Mouse (Mus musculus): ENCODE measurements around the gene Uggt1. TPM values are rescaled to one million over a fixed set of nuclear protein-coding genes. Genes with fewer than 3 reads are reported as not detected.

Gene Uggt1
- polyA plus RNA-seq, 1 experiment from 2014 or later, result 80.7 TPM

DNA sequence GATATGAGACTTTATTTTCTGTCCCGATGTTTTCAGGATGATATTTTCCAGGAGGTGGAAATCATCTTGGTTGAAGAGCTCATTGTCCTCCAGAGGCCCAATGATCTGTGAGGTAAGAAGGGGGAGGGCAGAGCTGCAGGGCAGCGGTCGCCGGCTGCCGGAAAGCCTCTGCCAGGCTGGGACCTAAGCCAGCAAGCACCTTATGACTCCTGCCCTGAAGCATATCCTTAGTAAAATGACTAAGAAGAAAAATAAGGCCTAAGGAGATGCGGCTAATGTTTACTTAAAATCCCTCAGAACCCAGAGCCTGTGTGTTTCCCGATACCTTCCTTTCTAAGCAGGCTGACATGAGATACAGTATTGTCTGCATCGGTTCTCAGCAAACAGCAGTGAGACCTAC lies 71.1 kb downstream of the Uggt1 start:
- no peak overlapping the region for H3K4me2 ChIP-seq
- H3K36me3 ChIP-seq (ENCODE audit: control insufficient read depth, insufficient read depth, low read length), result peaks cover 13% of the 10 kb centered on the region; the same call in 1 of the 2 replicates
- no peak overlapping the region for H3K9ac ChIP-seq (ENCODE audit: low read length)
- H3K9me3 ChIP-seq (ENCODE audit: control insufficient read depth, low read length), result no peaks in the 10 kb centered on the region
- no peak for ATAC-seq (ENCODE audit: low FRiP score)
- H3K27me3 ChIP-seq (ENCODE audit: control insufficient read depth, insufficient read depth, low read length), result no peaks in the 10 kb centered on the region
- H3K27ac ChIP-seq (ENCODE audit: low read depth, low read length), result no peak overlapping the region
- WGBS, result 95% methylated on average over 8 of the region's 8 CpGs
- no peak for DNase-seq (ENCODE audit: low spot score, missing footprints)
- no peaks in the 10 kb centered on the region for H3K4me1 ChIP-seq (ENCODE audit: control insufficient read depth, insufficient read depth, low read length)
- H3K4me3 ChIP-seq (ENCODE audit: low read depth, low read length), result no peak overlapping the region

- no peak overlapping the region for H3K9ac ChIP-seq (ENCODE audit: low read length)
- no peaks in the 10 kb centered on the region for H3K9me3 ChIP-seq (ENCODE audit: control insufficient read depth, low read length)
- H3K4me2 ChIP-seq, result no peak overlapping the region
- no peak overlapping the region for H3K4me3 ChIP-seq (ENCODE audit: low read depth, low read length)
- 95% methylated on average over 6 of the region's 6 CpGs for WGBS
- DNase-seq (ENCODE audit: low spot score, missing footprints) (no peak), ATAC-seq (ENCODE audit: low FRiP score) (no peak)
- no peaks in the 10 kb centered on the region for H3K27me3 ChIP-seq (ENCODE audit: control insufficient read depth, insufficient read depth, low read length)
- H3K27ac ChIP-seq (ENCODE audit: low read depth, low read length), result no peak overlapping the region
- H3K36me3 ChIP-seq (ENCODE audit: control insufficient read depth, insufficient read depth, low read length), result peaks cover 10% of the 10 kb centered on the region; the same call in 1 of the 2 replicates
- no peaks in the 10 kb centered on the region for H3K4me1 ChIP-seq (ENCODE audit: control insufficient read depth, insufficient read depth, low read length)
Observed at GRCm38 (mm10) chr1:36172941-36173340, 71.6 kb downstream of the Uggt1 start.

- H3K4me1 ChIP-seq (ENCODE audit: control insufficient read depth, insufficient read depth, low read length), result no peaks in the 10 kb centered on the region
- H3K9ac ChIP-seq (ENCODE audit: low read length), result no peak overlapping the region
- ATAC-seq (ENCODE audit: low FRiP score) (no peak), DNase-seq (ENCODE audit: low spot score, missing footprints) (no peak)
- WGBS, result 84% methylated on average over 8 of the region's 8 CpGs
- no peak overlapping the region for H3K4me3 ChIP-seq (ENCODE audit: low read depth, low read length)
- no peaks in the 10 kb centered on the region for H3K27me3 ChIP-seq (ENCODE audit: control insufficient read depth, insufficient read depth, low read length)
- no peak overlapping the region for H3K27ac ChIP-seq (ENCODE audit: low read depth, low read length)
- no peak overlapping the region for H3K4me2 ChIP-seq
- H3K36me3 ChIP-seq (ENCODE audit: control insufficient read depth, insufficient read depth, low read length), result peaks cover 13% of the 10 kb centered on the region; the same call in 1 of the 2 replicates
- no peaks in the 10 kb centered on the region for H3K9me3 ChIP-seq (ENCODE audit: control insufficient read depth, low read length)
Observed at GRCm38 (mm10) chr1:36162687-36163086, 81.8 kb downstream of the Uggt1 start.

DNA sequence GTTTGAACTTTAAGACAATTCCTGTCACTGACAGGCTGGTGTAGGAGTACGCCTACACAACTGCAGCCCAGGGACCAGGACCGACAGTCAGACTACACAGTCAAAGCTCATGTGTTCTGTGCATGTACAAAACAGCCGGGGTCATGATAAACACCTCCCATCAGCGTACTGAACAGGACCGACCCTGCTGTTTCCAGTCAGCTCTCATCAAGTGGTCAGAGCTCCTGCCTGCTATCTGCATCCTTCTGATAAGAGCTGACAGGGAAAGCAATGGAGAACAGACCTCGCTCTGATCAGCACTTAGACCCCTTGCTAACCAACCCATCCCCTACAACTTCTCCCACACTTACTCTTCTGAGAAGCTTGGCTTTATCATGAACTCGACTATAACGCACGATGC lies 83.3 kb downstream of the Uggt1 start:
- H3K4me2 ChIP-seq, result no peak overlapping the region
- 95% methylated on average over 9 of the region's 9 CpGs for WGBS
- H3K4me3 ChIP-seq (ENCODE audit: low read depth, low read length), result no peak overlapping the region
- H3K36me3 ChIP-seq (ENCODE audit: control insufficient read depth, insufficient read depth, low read length), result peaks cover 13% of the 10 kb centered on the region; the same call in 1 of the 2 replicates
- ATAC-seq (ENCODE audit: low FRiP score) (no peak), DNase-seq (ENCODE audit: low spot score, missing footprints) (no peak)
- H3K9me3 ChIP-seq (ENCODE audit: control insufficient read depth, low read length), result no peaks in the 10 kb centered on the region
- no peaks in the 10 kb centered on the region for H3K27me3 ChIP-seq (ENCODE audit: control insufficient read depth, insufficient read depth, low read length)
- no peak overlapping the region for H3K9ac ChIP-seq (ENCODE audit: low read length)
- no peak overlapping the region for H3K27ac ChIP-seq (ENCODE audit: low read depth, low read length)
- no peaks in the 10 kb centered on the region for H3K4me1 ChIP-seq (ENCODE audit: control insufficient read depth, insufficient read depth, low read length)

- no peak for ATAC-seq (ENCODE audit: low FRiP score)
- H3K9me3 ChIP-seq (ENCODE audit: control insufficient read depth, low read length), result no peaks in the 10 kb centered on the region
- no peak overlapping the region for H3K27ac ChIP-seq (ENCODE audit: low read depth, low read length)
- no peaks in the 10 kb centered on the region for H3K27me3 ChIP-seq (ENCODE audit: control insufficient read depth, insufficient read depth, low read length)
- H3K36me3 ChIP-seq (ENCODE audit: control insufficient read depth, insufficient read depth, low read length), result peaks cover 13% of the 10 kb centered on the region; the same call in 1 of the 2 replicates
- H3K4me2 ChIP-seq, result no peak overlapping the region
- H3K9ac ChIP-seq (ENCODE audit: low read length), result no peak overlapping the region
- H3K4me1 ChIP-seq (ENCODE audit: control insufficient read depth, insufficient read depth, low read length), result no peaks in the 10 kb centered on the region
- DNase-seq (ENCODE audit: low spot score, missing footprints), result no peak
- H3K4me3 ChIP-seq (ENCODE audit: low read depth, low read length), result no peak overlapping the region
- WGBS, result 92% methylated on average over 8 of the region's 8 CpGs
Observed at GRCm38 (mm10) chr1:36160246-36160645, 84.3 kb downstream of the Uggt1 start.

DNA sequence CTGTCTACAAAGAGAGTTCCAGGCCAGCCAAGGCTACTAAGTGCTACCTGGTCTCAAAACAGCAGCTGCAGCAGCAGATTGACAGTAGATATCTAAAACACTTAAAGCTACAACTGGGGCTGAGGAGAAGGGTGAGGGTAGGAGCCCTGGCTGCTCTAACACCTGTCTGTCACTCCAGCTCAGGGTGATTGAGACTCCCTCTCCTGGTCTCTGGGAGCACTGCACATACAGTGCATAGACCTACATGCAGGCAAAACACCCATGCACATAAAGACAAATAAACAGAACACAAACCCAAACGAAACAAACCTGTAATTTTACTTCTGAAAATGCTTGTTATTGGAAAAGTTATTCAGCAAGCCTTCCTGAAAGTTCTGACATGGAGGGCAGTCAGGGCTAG lies 95.1 kb downstream of the Uggt1 start:
- H3K36me3 ChIP-seq (ENCODE audit: control insufficient read depth, insufficient read depth, low read length), result peaks cover 11% of the 10 kb centered on the region; the same call in 1 of the 2 replicates

DNA sequence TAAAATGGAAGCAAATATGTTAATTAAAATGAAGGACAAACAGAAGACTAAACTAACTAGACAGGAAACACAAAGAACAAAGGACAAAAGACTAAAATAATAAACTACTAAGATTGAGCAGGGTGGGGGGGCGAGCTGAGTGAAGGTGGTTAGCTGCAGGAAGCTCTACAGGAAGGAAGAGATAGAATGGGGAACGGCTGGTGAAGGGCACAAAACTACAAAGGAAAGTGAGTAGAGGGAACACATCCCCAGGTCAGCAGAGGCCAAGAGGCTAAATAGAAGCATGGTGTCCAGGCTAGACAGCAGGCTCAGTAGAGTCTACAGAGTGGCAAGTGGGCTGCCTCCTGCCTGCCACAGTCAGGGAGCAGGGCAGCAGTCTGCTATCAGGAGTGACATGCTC lies 95.7 kb downstream of the Uggt1 start:
- Histone ChIP-seq H3K27me3 (ENCODE audit: control insufficient read depth, insufficient read depth, low read length) (no peaks in the 10 kb centered on the region), H3K9me3 (ENCODE audit: control insufficient read depth, low read length) (no peaks in the 10 kb centered on the region), H3K4me1 (ENCODE audit: control insufficient read depth, insufficient read depth, low read length) (no peaks in the 10 kb centered on the region), H3K27ac (ENCODE audit: low read depth, low read length) (no peak overlapping the region), H3K4me2 (no peak overlapping the region), H3K4me3 (ENCODE audit: low read depth, low read length) (no peak overlapping the region), H3K36me3 (ENCODE audit: control insufficient read depth, insufficient read depth, low read length) (peaks cover 15% of the 10 kb centered on the region), H3K9ac (ENCODE audit: low read length) (no peak overlapping the region)
- ATAC-seq (ENCODE audit: low FRiP score) (no peak), DNase-seq (ENCODE audit: low spot score, missing footprints) (no peak)
- WGBS, result 67% methylated on average over 2 of the region's 2 CpGs

More for the DNA sequence above, 95.1 kb downstream of the Uggt1 start:
- H3K9me3 ChIP-seq (ENCODE audit: control insufficient read depth, low read length), result no peaks in the 10 kb centered on the region
- no peaks in the 10 kb centered on the region for H3K27me3 ChIP-seq (ENCODE audit: control insufficient read depth, insufficient read depth, low read length)
- H3K4me2 ChIP-seq, result no peak overlapping the region
- no peak overlapping the region for H3K27ac ChIP-seq (ENCODE audit: low read depth, low read length)
- ATAC-seq (ENCODE audit: low FRiP score) (no peak), DNase-seq (ENCODE audit: low spot score, missing footprints) (no peak)
- H3K4me1 ChIP-seq (ENCODE audit: control insufficient read depth, insufficient read depth, low read length), result no peaks in the 10 kb centered on the region
- H3K4me3 ChIP-seq (ENCODE audit: low read depth, low read length), result no peak overlapping the region
- WGBS, result 75% methylated on average over 1 of the region's 1 CpGs
- H3K9ac ChIP-seq (ENCODE audit: low read length), result no peak overlapping the region

DNA sequence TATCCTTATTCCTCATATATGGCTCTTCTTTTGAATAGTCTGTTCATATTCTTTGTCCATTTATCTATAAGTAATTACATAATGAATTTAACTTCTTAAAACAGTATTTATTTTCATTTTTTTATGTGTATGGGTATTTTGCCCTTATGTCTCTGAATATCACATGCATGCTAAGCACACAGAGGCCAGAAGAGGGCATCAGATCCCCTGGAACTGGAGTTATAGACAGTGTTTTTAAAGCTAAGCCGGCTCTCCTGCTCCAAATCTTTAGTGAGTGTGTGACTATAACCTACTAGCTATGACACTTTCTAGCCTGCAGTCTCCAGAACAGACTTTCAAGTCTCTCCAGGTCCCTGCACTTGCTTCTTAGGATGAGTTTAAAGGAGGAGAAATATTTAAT lies 99.5 kb downstream of the Uggt1 start:
- H3K27ac ChIP-seq (ENCODE audit: low read depth, low read length), result no peak overlapping the region
- no peak overlapping the region for H3K4me3 ChIP-seq (ENCODE audit: low read depth, low read length)
- no peak for DNase-seq (ENCODE audit: low spot score, missing footprints)
- no peak overlapping the region for H3K4me2 ChIP-seq
- no peaks in the 10 kb centered on the region for H3K27me3 ChIP-seq (ENCODE audit: control insufficient read depth, insufficient read depth, low read length)
- WGBS, result 42% methylated on average over 1 of the region's 1 CpGs
- no peak for ATAC-seq (ENCODE audit: low FRiP score)
- H3K36me3 ChIP-seq (ENCODE audit: control insufficient read depth, insufficient read depth, low read length), result peaks cover 17% of the 10 kb centered on the region
- H3K4me1 ChIP-seq (ENCODE audit: control insufficient read depth, insufficient read depth, low read length), result no peaks in the 10 kb centered on the region
- H3K9me3 ChIP-seq (ENCODE audit: control insufficient read depth, low read length), result no peaks in the 10 kb centered on the region
- no peak overlapping the region for H3K9ac ChIP-seq (ENCODE audit: low read length)

DNA sequence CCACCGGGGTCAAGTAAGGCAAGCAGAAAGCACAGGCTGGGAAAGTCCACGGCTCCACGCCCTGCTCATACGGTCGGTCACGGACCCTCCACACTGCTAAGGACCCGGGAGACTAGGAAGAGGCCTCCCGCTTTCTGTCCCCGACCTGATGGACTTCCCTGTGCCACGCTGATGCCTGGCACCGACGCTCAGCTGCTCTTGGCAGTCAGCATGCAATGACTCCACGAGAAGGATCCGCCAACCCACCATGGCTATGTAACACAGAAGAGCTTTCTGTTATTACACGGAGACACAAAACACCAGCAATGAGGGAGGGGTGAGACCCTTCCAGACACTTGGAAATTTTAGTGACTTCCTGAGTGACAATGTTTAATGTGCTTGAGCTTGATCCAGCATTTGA lies 104.2 kb downstream of the Uggt1 start:
- H3K4me1 ChIP-seq (ENCODE audit: control insufficient read depth, insufficient read depth, low read length), result no peaks in the 10 kb centered on the region
- H3K9ac ChIP-seq (ENCODE audit: low read length), result no peak overlapping the region
- H3K4me3 ChIP-seq (ENCODE audit: low read depth, low read length), result no peak overlapping the region
- no peak overlapping the region for H3K4me2 ChIP-seq
- no peaks in the 10 kb centered on the region for H3K9me3 ChIP-seq (ENCODE audit: control insufficient read depth, low read length)
- H3K36me3 ChIP-seq (ENCODE audit: control insufficient read depth, insufficient read depth, low read length), result peaks cover 12% of the 10 kb centered on the region
- no peaks in the 10 kb centered on the region for H3K27me3 ChIP-seq (ENCODE audit: control insufficient read depth, insufficient read depth, low read length)
- DNase-seq (ENCODE audit: low spot score, missing footprints) (no peak), ATAC-seq (ENCODE audit: low FRiP score) (no peak)
- H3K27ac ChIP-seq (ENCODE audit: low read depth, low read length), result no peak overlapping the region
- WGBS, result 96% methylated on average over 15 of the region's 15 CpGs

- 0% methylated on average over 3 of the region's 3 CpGs for WGBS
- peak; percentile 48; the same call in 1 of the 2 replicates for ATAC-seq (ENCODE audit: low FRiP score)
- peak; percentile 96 for DNase-seq (ENCODE audit: low spot score, missing footprints)
Observed at GRCm38 (mm10) chr1:36134584-36134983, 109.9 kb downstream of the Uggt1 start.

More at GRCm38 (mm10) chr1:36134584-36134983, 109.9 kb downstream of the Uggt1 start:
- no peak overlapping the region for H3K4me2 ChIP-seq
- H3K36me3 ChIP-seq (ENCODE audit: control insufficient read depth, insufficient read depth, low read length), result no peaks in the 10 kb centered on the region
- H3K4me1 ChIP-seq (ENCODE audit: control insufficient read depth, insufficient read depth, low read length), result no peaks in the 10 kb centered on the region
- no peaks in the 10 kb centered on the region for H3K9me3 ChIP-seq (ENCODE audit: control insufficient read depth, low read length)
- no peak overlapping the region for H3K27ac ChIP-seq (ENCODE audit: low read depth, low read length)
- no peaks in the 10 kb centered on the region for H3K27me3 ChIP-seq (ENCODE audit: control insufficient read depth, insufficient read depth, low read length)
- no peak overlapping the region for H3K9ac ChIP-seq (ENCODE audit: low read length)
- H3K4me3 ChIP-seq (ENCODE audit: low read depth, low read length), result no peak overlapping the region

All from midbrain, embryonic 11.5 days (tissue).